Mouse (Mus musculus) heart, adult 2 months (tissue): ENCODE results near the gene Pde9a.

ENCODE experiments used
- CTCF ChIP-seq: fragments of 200-600 bp; IDR thresholded peaks from 2 replicates; pipeline ENCODE4 v1.8.1; 2022; ENCODE audit warnings: antibody characterized with exemption, mild to moderate bottlenecking, moderate library complexity
- EP300 ChIP-seq: fragments of 200-500 bp; IDR thresholded peaks from 2 replicates; pipeline ENCODE4 v1.6.1; 2011; ENCODE audit warnings: low read depth, low read length, control low read depth; ENCODE audit not compliant: insufficient read depth
- POLR2A ChIP-seq: fragments of 200-500 bp; IDR thresholded peaks from 2 replicates; pipeline ENCODE4 v1.6.1; 2011; ENCODE audit warnings: mild to moderate bottlenecking, low read depth, low read length, control low read depth; ENCODE audit not compliant: insufficient read depth

GRCm38 (mm10) chr17:31393811-31394210, 7.8 kb downstream of the Pde9a start:
- TF ChIP-seq POLR2A (no peak), EP300 (no peak), CTCF (no peak)
